Mouse (Mus musculus) kidney, adult 11 months (tissue): ENCODE measurements around the gene Ccn1.
A peak's percentile ranks its signal among the peaks of the same experiment; 100 is the strongest.

Source experiments
- DNase-seq: peaks from one replicate; pipeline ENCODE4 v3.0.0; 2022

Gene Ccn1

GRCm38 (mm10) chr3:145649852-145650202 is at the start of gene Ccn1:
Ccn1 (minus strand) TSS chr3:145649981.
- peak; percentile 91 for DNase-seq

GRCm38 (mm10) chr3:145693361-145693760 is 43.6 kb upstream of the Ccn1 start:
- DNase-seq: no peak

- DNase-seq: no peak
Measured at GRCm38 (mm10) chr3:145692037-145692436, 42.3 kb upstream of the Ccn1 start.

- DNase-seq: no peak
Measured at GRCm38 (mm10) chr3:145691415-145691814, 41.6 kb upstream of the Ccn1 start.

- no peak for DNase-seq
Measured at GRCm38 (mm10) chr3:145689271-145689670, 39.5 kb upstream of the Ccn1 start.

- no peak for DNase-seq
Measured at GRCm38 (mm10) chr3:145687836-145688235, 38.1 kb upstream of the Ccn1 start.

GRCm38 (mm10) chr3:145684604-145685441 is 35.0 kb upstream of the Ccn1 start:
- DNase-seq: no peak

- DNase-seq: no peak
Measured at GRCm38 (mm10) chr3:145684201-145684600, 34.4 kb upstream of the Ccn1 start.

GRCm38 (mm10) chr3:145681348-145681935 is 31.7 kb upstream of the Ccn1 start:
- DNase-seq: peak; percentile 66

- no peak for DNase-seq
Measured at GRCm38 (mm10) chr3:145680686-145681085, 30.9 kb upstream of the Ccn1 start.

- no peak for DNase-seq
Measured at GRCm38 (mm10) chr3:145676212-145676611, 26.4 kb upstream of the Ccn1 start.

- DNase-seq: no peak
Measured at GRCm38 (mm10) chr3:145674815-145675214, 25.0 kb upstream of the Ccn1 start.

- no peak for DNase-seq
Measured at GRCm38 (mm10) chr3:145666383-145666782, 16.6 kb upstream of the Ccn1 start.

GRCm38 (mm10) chr3:145656993-145657713 is 7.4 kb upstream of the Ccn1 start:
- no peak for DNase-seq

GRCm38 (mm10) chr3:145654944-145655343 is 5.2 kb upstream of the Ccn1 start:
- no peak for DNase-seq

GRCm38 (mm10) chr3:145654028-145654427 is 4.2 kb upstream of the Ccn1 start:
- DNase-seq: no peak

- peak; percentile 56 for DNase-seq
Measured at GRCm38 (mm10) chr3:145653191-145653940, 3.6 kb upstream of the Ccn1 start.

GRCm38 (mm10) chr3:145652322-145653131 is 2.7 kb upstream of the Ccn1 start:
- no peak for DNase-seq

- DNase-seq: no peak
Measured at GRCm38 (mm10) chr3:145651978-145652321, 2.2 kb upstream of the Ccn1 start.

GRCm38 (mm10) chr3:145651029-145651977 is 1.5 kb upstream of the Ccn1 start:
- no peak for DNase-seq
